Mouse (Mus musculus) MEL (cell line): ENCODE results near the gene Rab3c. TPM values are rescaled to one million over a fixed set of nuclear protein-coding genes. Genes with fewer than 3 reads are reported as not detected.

Source experiments
- DNase-seq: peaks from one replicate; pipeline ENCODE4 v3.0.0; 2011; ENCODE audit warnings: low read depth, low spot score
- H3K27ac ChIP-seq: 2 replicates; pipeline ENCODE4 v1.5.1; 2012; ENCODE audit warnings: low read depth, mild to moderate bottlenecking, control low read depth, low read length, moderate library complexity; ENCODE audit not compliant: control insufficient read depth
- H3K27me3 ChIP-seq, 2 experiments: fragments of 150-350 bp in 1 of 2; sonication (generic) in 1 of 2; 2 replicates each; pipeline ENCODE4 v1.6.1; 2012; ENCODE audit warnings: low read length in 2 of 2, mild to moderate bottlenecking in 2 of 2, improper control_type of control experiment in 1 of 2, moderate library complexity in 1 of 2; ENCODE audit not compliant: insufficient read depth in 2 of 2, control insufficient read depth in 1 of 2
- H3K36me3 ChIP-seq, 2 experiments: 2 replicates each; pipeline ENCODE4 v1.6.1; 2012 to 2014; ENCODE audit warnings: low read length in 2 of 2, improper control_type of control experiment in 1 of 2, inconsistent platforms in 1 of 2, mild to moderate bottlenecking in 1 of 2; ENCODE audit not compliant: insufficient read depth in 2 of 2, control insufficient read depth in 1 of 2
- H3K4me1 ChIP-seq, 2 experiments: fragments of 150-350 bp in 1 of 2; sonication (generic) in 1 of 2; 2 replicates each; pipeline ENCODE4 v1.6.1; 2012; ENCODE audit warnings: low read length in 2 of 2, improper control_type of control experiment in 1 of 2, mild to moderate bottlenecking in 1 of 2; ENCODE audit not compliant: insufficient read depth in 2 of 2, control insufficient read depth in 1 of 2
- H3K4me3 ChIP-seq, 2 experiments: fragments of 150-350 bp in 1 of 2; sonication (generic) in 1 of 2; 2 replicates each; pipeline ENCODE4 v1.5.1; 2012; ENCODE audit warnings: low read depth in 2 of 2, low read length in 2 of 2, mild to moderate bottlenecking in 2 of 2, moderate library complexity in 2 of 2, control low read depth in 1 of 2, improper control_type of control experiment in 1 of 2; ENCODE audit not compliant: control insufficient read depth in 1 of 2, insufficient read depth in 1 of 2
- H3K79me2 ChIP-seq: 2 replicates; pipeline ENCODE4 v1.6.1; 2012; ENCODE audit warnings: mild to moderate bottlenecking, low read length, moderate library complexity; ENCODE audit not compliant: control insufficient read depth, poor library complexity, insufficient read depth
- H3K9ac ChIP-seq: 2 replicates; pipeline ENCODE4 v1.6.1; 2012; ENCODE audit warnings: low read depth, mild to moderate bottlenecking, control low read depth, low read length, moderate library complexity; ENCODE audit not compliant: control insufficient read depth, poor library complexity, severe bottlenecking
- H3K9me3 ChIP-seq: fragments of 150-350 bp; sonication (generic); replicated peaks from 2 replicates; pipeline ENCODE4 v1.6.1; 2012; ENCODE audit warnings: mild to moderate bottlenecking, low read length, improper control_type of control experiment, moderate library complexity; ENCODE audit not compliant: insufficient read depth
- ELF1 ChIP-seq: IDR thresholded peaks from 2 replicates; pipeline ENCODE4 v1.6.1; 2014; ENCODE audit warnings: low read depth, mild to moderate bottlenecking, inconsistent platforms, low read length, improper control_type of control experiment, moderate library complexity
- EP300 ChIP-seq, 2 experiments: IDR thresholded peaks; 2 replicates each; pipeline ENCODE4 v1.6.1; 2011; ENCODE audit warnings: improper control_type of control experiment in 2 of 2, low read length in 2 of 2, low read depth in 1 of 2, mild to moderate bottlenecking in 1 of 2
- MAFK ChIP-seq: IDR thresholded peaks from 2 replicates; pipeline ENCODE4 v1.6.1; 2011; ENCODE audit warnings: low read depth, mild to moderate bottlenecking, low read length, improper control_type of control experiment, borderline replicate concordance
- NELFE ChIP-seq: IDR thresholded peaks from 2 replicates; pipeline ENCODE4 v1.6.1; 2011; ENCODE audit warnings: low read depth, low read length, improper control_type of control experiment
- NRF1 ChIP-seq: IDR thresholded peaks from 2 replicates; pipeline ENCODE4 v1.6.1; 2014; ENCODE audit warnings: low read depth, mild to moderate bottlenecking, inconsistent platforms, low read length, improper control_type of control experiment, moderate library complexity; ENCODE audit not compliant: poor library complexity, insufficient read depth, severe bottlenecking
- SMC3 ChIP-seq: IDR thresholded peaks from 2 replicates; pipeline ENCODE4 v1.6.1; 2011; ENCODE audit warnings: low read depth, low read length, improper control_type of control experiment
- TBP ChIP-seq: IDR thresholded peaks from 2 replicates; pipeline ENCODE4 v1.8.0; 2011; ENCODE audit warnings: low read depth, low read length, improper control_type of control experiment
- UBTF ChIP-seq: IDR thresholded peaks from 2 replicates; pipeline ENCODE4 v1.6.1; 2012; ENCODE audit warnings: low read depth, mild to moderate bottlenecking, inconsistent platforms, low read length, improper control_type of control experiment, moderate library complexity, borderline replicate concordance; ENCODE audit not compliant: insufficient read depth
- polyA plus RNA-seq, 2 experiments: library from polyadenylated mRNA; stranded (reverse) in 1 of 2; unstranded in 1 of 2; fragments of >175 nt in 1 of 2; fragments of >200 nt in 1 of 2; gene quantifications; 2 replicates each; pipeline versions ENCODE4 v1.2.1 to v1.2.4; 2012; ENCODE audit warnings: low replicate concordance in 2 of 2, low read depth in 1 of 2; ENCODE audit not compliant: insufficient read length in 2 of 2, insufficient read depth in 1 of 2, missing spikeins in 1 of 2
- total RNA-seq: library from RNA; depleted of rRNA; stranded (reverse); fragments of 300-350 nt; gene quantifications from 2 replicates; pipeline ENCODE4 v1.2.3, GENCODE M21; 2012; rRNA removed

The Rab3c gene
- total and polyA plus RNA-seq, 3 experiments, result not detected

DNA sequence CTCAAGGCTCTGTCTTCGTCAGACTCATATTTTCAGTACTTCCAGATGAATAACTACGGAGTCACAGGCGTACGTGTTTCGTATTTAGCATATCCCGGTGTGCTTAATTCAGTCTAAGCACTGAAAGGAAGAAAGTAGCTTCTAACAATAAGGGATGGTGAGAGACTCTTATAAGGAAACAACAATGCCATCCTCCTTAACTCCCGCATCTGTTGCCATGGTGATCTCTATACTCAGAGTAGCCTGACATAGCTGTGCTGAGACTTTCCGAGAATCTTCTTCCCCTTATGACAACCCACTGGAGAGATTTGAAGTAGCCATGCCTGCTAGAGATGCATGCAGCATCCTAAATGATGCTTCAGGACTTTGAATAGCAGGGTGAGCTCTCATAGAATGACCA, 272.3 kb downstream of the Rab3c start:
- no peak for DNase-seq

DNA sequence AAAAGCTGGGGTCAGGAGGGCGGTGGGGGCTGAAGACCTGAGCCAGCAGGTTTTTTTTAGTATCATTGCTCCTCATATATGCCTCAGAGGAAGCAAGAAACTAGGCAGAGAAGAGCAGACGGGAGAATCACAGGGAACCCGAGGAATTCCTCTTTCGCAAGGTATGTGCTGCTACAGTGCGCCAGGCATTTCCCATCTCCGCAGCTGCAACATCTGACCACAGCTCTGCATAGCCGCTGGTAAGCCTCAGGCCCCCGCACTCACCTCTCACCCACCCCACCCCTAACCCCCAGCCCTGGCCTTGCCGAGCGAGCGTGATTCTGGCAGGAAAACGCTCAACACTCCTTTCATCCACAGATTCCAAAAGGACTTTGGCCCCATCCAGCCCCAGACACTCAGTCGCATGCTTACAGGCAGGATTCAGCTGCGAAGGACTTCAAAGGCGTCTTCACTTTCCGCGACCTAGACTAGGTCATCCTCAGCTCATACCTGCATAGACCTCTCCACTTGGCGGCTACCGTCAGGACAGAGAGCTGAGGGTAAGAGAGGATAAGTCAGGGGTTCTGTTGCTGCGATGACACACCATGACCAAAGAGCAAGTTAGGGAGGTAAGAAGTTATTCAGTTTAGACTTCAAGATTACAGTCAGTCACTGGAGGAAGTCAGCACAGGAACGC, 274.6 kb downstream of the Rab3c start:
- Histone ChIP-seq H3K27ac (no peak overlapping the region), H3K4me1 (no peaks in the 10 kb centered on the region), H3K36me3 (no peaks in the 10 kb centered on the region)
- TF ChIP-seq TBP (no peak), ELF1 (no peak)
- TF ChIP-seq, all 39 proteins: peak for 0
- no peak overlapping the region for H3K9ac ChIP-seq
- no peaks in the 10 kb centered on the region for H3K9me3 ChIP-seq
- H3K79me2 ChIP-seq, result no peaks in the 10 kb centered on the region
- H3K4me3 ChIP-seq, result no peak overlapping the region
- DNase-seq, result no peak
- H3K27me3 ChIP-seq, result peaks cover 18 to 19% of the 10 kb centered on the region in 2 experiments

More for the DNA sequence above, 272.3 kb downstream of the Rab3c start:
- Histone ChIP-seq H3K27me3 (peaks cover 6 to 10% of the 10 kb centered on the region in 2 experiments), H3K9ac (no peak overlapping the region), H3K9me3 (no peaks in the 10 kb centered on the region), H3K4me3 (no peak overlapping the region), H3K36me3 (no peaks in the 10 kb centered on the region), H3K79me2 (no peaks in the 10 kb centered on the region), H3K4me1 (no peaks in the 10 kb centered on the region), H3K27ac (no peak overlapping the region)
- TF ChIP-seq NRF1, result no peak
- TF ChIP-seq UBTF, result no peak
- TF ChIP-seq SMC3, result no peak
- TF ChIP-seq MAFK, result no peak
- no peak for TF ChIP-seq EP300 (IDR thresholded peaks at IDR 0.05; ENCODE audit: low read depth in 1 of 2, low read length in 2 of 2)
- TF ChIP-seq NELFE, result no peak

Other genes with a start within 250 kb of the Rab3c start
- 0.12 and 0.16 TPM in 2 replicates for gene Gapt, start 76.2 kb upstream of the Rab3c start, total RNA-seq
- gene Gapt, start 76.2 kb upstream of the Rab3c start, polyA plus RNA-seq, result under 1 TPM in 1 of 2 experiments, not detected in 1; 0.07 TPM
- gene Plk2, start 114.0 kb upstream of the Rab3c start, total RNA-seq, result not detected in 2 replicates
- gene Plk2, start 114.0 kb upstream of the Rab3c start, polyA plus RNA-seq, result not detected